Mouse (Mus musculus) bone marrow, adult 2 months (tissue): Measurements from ENCODE around the gene Ap1s3.

ENCODE experiments used
- CTCF ChIP-seq: fragments of 200-500 bp; IDR thresholded peaks from 2 replicates; pipeline ENCODE4 v1.5.1; 2011; ENCODE audit warnings: low read length, control low read depth; ENCODE audit not compliant: control insufficient read depth, insufficient read depth
- POLR2A ChIP-seq: fragments of 200-500 bp; IDR thresholded peaks from 2 replicates; pipeline ENCODE4 v1.6.1; 2011; ENCODE audit warnings: low read depth, mild to moderate bottlenecking, control low read depth, low read length, borderline replicate concordance; ENCODE audit not compliant: control insufficient read depth

DNA sequence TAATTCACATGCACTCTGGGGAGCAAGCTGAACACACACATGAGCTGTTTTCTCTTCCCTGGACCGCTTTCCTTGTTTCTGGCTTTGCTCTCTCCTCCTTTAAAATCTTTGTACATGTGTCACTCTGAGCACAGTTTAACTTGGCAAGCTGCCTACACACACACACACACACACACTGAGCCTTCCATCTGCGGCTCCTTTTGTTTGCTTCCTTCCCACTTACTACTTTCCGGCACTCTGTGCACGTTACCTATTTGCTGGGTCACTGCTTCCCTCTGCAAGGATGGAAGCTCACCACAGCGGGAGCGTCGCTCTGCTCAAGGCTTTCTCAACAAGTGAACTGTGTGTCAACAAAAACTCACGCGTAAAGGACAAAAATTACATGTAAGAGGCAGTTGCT lies 25.6 kb upstream of the Ap1s3 start:
- TF ChIP-seq POLR2A (no peak), CTCF (no peak)
